Mouse (Mus musculus) lung, adult 10 weeks (tissue): ENCODE data around the gene Klrb1. TPM values are rescaled to one million over a fixed set of nuclear protein-coding genes. Genes with fewer than 3 reads are reported as not detected.

Experiments used
- polyA plus RNA-seq: library from polyadenylated mRNA; stranded (reverse); fragments of 350-450 nt; fragmentation: Illumina TruSeq; extraction: RNeasy Lipid Tissue Mini Kit (QIAGEN cat#74804); gene quantifications from one replicate; pipeline ENCODE4 v1.2.3, GENCODE M21; 2014; ENCODE audit warnings: low read depth, low replicate concordance; ENCODE audit not compliant: insufficient read depth

Klrb1 gene
- polyA plus RNA-seq = not detected

DNA sequence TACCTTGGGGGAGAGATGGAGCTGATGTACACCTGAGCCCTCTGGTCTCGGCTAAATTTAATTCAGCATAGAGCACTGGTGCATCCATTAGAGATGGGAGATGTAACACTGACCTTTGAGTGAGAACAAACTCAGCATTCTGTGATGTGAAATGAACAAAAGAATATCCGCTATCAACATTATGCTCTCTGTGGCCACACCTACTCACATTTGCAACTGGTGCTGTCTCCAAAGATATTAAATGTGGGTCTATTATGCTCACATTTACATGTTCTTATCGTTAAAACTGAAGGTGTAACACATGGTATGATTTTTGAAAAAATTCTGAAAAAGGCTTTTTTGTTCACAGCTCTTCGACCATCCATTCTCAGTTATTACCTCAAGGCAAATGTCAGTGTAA is at the start of gene Klrb1:
Gene Klrb1 (minus strand): TSS at position 101 of the 400 bp plus-strand sequence.

DNA sequence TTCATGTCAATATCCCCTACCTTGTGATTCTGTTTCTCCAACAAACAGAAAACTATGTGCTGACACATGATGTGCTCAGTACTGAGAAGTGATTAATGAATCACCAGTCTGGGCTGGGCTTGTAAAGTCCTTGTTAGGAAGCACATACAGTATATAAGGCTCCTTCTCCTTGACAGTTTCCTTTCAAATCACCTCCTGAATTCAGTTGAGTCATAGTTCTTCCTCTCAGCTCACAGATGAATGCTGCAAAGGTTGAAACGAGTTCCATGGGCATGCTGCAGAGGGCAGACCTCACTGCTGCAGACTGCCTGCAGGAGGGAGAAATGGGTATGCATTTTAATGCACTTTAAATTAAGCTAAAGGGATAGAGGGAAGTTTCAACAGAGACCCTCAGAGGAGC is 60.7 kb downstream of the Klrb1 start, which contains the start of gene Clec2h:
Gene Clec2h (plus strand): TSS at position 180 of the 400 bp plus-strand sequence.

Other genes starting within 250 kb of the Klrb1 start
- gene Pzp, start 196.3 kb downstream of the Klrb1 start, polyA plus RNA-seq = 1.5 TPM
- 21.6 TPM for gene A2ml1, start 141.5 kb downstream of the Klrb1 start, polyA plus RNA-seq
- gene Klrb1a, start 99.5 kb downstream of the Klrb1 start, polyA plus RNA-seq = 1.3 TPM
- not detected for gene Clec2h, start 60.7 kb downstream of the Klrb1 start, polyA plus RNA-seq
- gene Klrb1c, start 66.2 kb upstream of the Klrb1 start, polyA plus RNA-seq = 7.1 TPM
- gene Gm44511, start 103.3 kb upstream of the Klrb1 start, polyA plus RNA-seq = not detected
- 5.0 TPM for gene Klrb1b, start 103.3 kb upstream of the Klrb1 start, polyA plus RNA-seq
- gene Clec2i, start 164.5 kb upstream of the Klrb1 start, polyA plus RNA-seq = 3.0 TPM
- gene BC035044, start 168.1 kb upstream of the Klrb1 start, polyA plus RNA-seq = 4.2 TPM
- not detected for gene Clec2g, start 211.3 kb upstream of the Klrb1 start, polyA plus RNA-seq